Mouse (Mus musculus): ENCODE measurements at regions not wholly inside any gene's neighbourhood (a gene's known extent, or its start where the extent isn't known, plus 50 kb on each side); places are given as distances from the start of the nearest gene placed in this dataset.
"Not testable (repeated sequence)": the region's sequence is repeated elsewhere in the genome, so short reads cannot be mapped to it uniquely, and the experiment has no call there.

- DNase-seq (ENCODE audit: low spot score), result no peak
- no peak overlapping the region for H3K4me3 ChIP-seq (ENCODE audit: low read depth, low read length)
- H3K27ac ChIP-seq (ENCODE audit: low read depth, low read length), result no peak overlapping the region
- H3K9ac ChIP-seq (ENCODE audit: low read length), result no peak overlapping the region
- no peaks in the 10 kb centered on the region for H3K4me1 ChIP-seq (ENCODE audit: control insufficient read depth, insufficient read depth, low read length)
- H3K27me3 ChIP-seq (ENCODE audit: control insufficient read depth, insufficient read depth, low read length), result no peaks in the 10 kb centered on the region
- no peak overlapping the region for H3K4me2 ChIP-seq (ENCODE audit: low read depth)
- 69% methylated on average over 2 of the region's 2 CpGs for WGBS
- ATAC-seq (ENCODE audit: insufficient read depth, low FRiP score, low TSS enrichment), result no peak
- no peaks in the 10 kb centered on the region for H3K9me3 ChIP-seq (ENCODE audit: control insufficient read depth, low read length)
- H3K36me3 ChIP-seq (ENCODE audit: control insufficient read depth, insufficient read depth, low read length), result no peaks in the 10 kb centered on the region
Observed at GRCm38 (mm10) chr11:91213104-91213503, 364.3 kb downstream of the Kif2b start.

- WGBS, result 39% methylated on average over 7 of the region's 7 CpGs
- Histone ChIP-seq H3K27me3 (ENCODE audit: control insufficient read depth, insufficient read depth, low read length) (no peaks in the 10 kb centered on the region), H3K36me3 (ENCODE audit: control insufficient read depth, insufficient read depth, low read length) (no peaks in the 10 kb centered on the region), H3K27ac (ENCODE audit: low read depth, low read length) (no peak overlapping the region), H3K4me3 (ENCODE audit: low read depth, low read length) (no peak overlapping the region), H3K9ac (ENCODE audit: low read length) (no peak overlapping the region), H3K4me1 (ENCODE audit: control insufficient read depth, insufficient read depth, low read length) (no peaks in the 10 kb centered on the region), H3K9me3 (ENCODE audit: control insufficient read depth, low read length) (no peaks in the 10 kb centered on the region), H3K4me2 (ENCODE audit: low read depth) (no peak overlapping the region)
- DNase-seq (ENCODE audit: low spot score) (no peak), ATAC-seq (ENCODE audit: insufficient read depth, low FRiP score, low TSS enrichment) (no peak)
Observed at GRCm38 (mm10) chr11:91206470-91206869, 370.9 kb downstream of the Kif2b start.

- H3K9ac ChIP-seq (ENCODE audit: low read length), result no peak overlapping the region
- ATAC-seq (ENCODE audit: insufficient read depth, low FRiP score, low TSS enrichment) (no peak), DNase-seq (ENCODE audit: low spot score) (no peak)
- no peaks in the 10 kb centered on the region for H3K27me3 ChIP-seq (ENCODE audit: control insufficient read depth, insufficient read depth, low read length)
- H3K4me1 ChIP-seq (ENCODE audit: control insufficient read depth, insufficient read depth, low read length), result no peaks in the 10 kb centered on the region
- H3K4me2 ChIP-seq (ENCODE audit: low read depth), result no peak overlapping the region
- H3K4me3 ChIP-seq (ENCODE audit: low read depth, low read length), result no peak overlapping the region
- H3K27ac ChIP-seq (ENCODE audit: low read depth, low read length), result no peak overlapping the region
- WGBS, result 78% methylated on average over 7 of the region's 7 CpGs
- H3K9me3 ChIP-seq (ENCODE audit: control insufficient read depth, low read length), result no peaks in the 10 kb centered on the region
- H3K36me3 ChIP-seq (ENCODE audit: control insufficient read depth, insufficient read depth, low read length), result no peaks in the 10 kb centered on the region
Observed at GRCm38 (mm10) chr11:91204416-91204815, 372.9 kb downstream of the Kif2b start.

GRCm38 (mm10) chr11:91196841-91197240 lies 380.5 kb downstream of the Kif2b start:
- DNase-seq (ENCODE audit: low spot score), result no peak
- H3K27me3 ChIP-seq (ENCODE audit: control insufficient read depth, insufficient read depth, low read length), result no peaks in the 10 kb centered on the region
- no peaks in the 10 kb centered on the region for H3K9me3 ChIP-seq (ENCODE audit: control insufficient read depth, low read length)
- H3K4me1 ChIP-seq (ENCODE audit: control insufficient read depth, insufficient read depth, low read length), result no peaks in the 10 kb centered on the region
- no peak overlapping the region for H3K27ac ChIP-seq (ENCODE audit: low read depth, low read length)
- 11% methylated on average over 4 of the region's 4 CpGs for WGBS
- H3K36me3 ChIP-seq (ENCODE audit: control insufficient read depth, insufficient read depth, low read length), result no peaks in the 10 kb centered on the region
- no peak; the same call in 1 of the 2 replicates for ATAC-seq (ENCODE audit: insufficient read depth, low FRiP score, low TSS enrichment)
- no peak overlapping the region for H3K9ac ChIP-seq (ENCODE audit: low read length)
- no peak overlapping the region for H3K4me3 ChIP-seq (ENCODE audit: low read depth, low read length)
- no peak overlapping the region for H3K4me2 ChIP-seq (ENCODE audit: low read depth)

- Histone ChIP-seq H3K4me2 (ENCODE audit: low read depth) (no peak overlapping the region), H3K9me3 (ENCODE audit: control insufficient read depth, low read length) (no peaks in the 10 kb centered on the region), H3K4me3 (ENCODE audit: low read depth, low read length) (no peak overlapping the region), H3K9ac (ENCODE audit: low read length) (no peak overlapping the region), H3K27me3 (ENCODE audit: control insufficient read depth, insufficient read depth, low read length) (no peaks in the 10 kb centered on the region), H3K36me3 (ENCODE audit: control insufficient read depth, insufficient read depth, low read length) (no peaks in the 10 kb centered on the region), H3K27ac (ENCODE audit: low read depth, low read length) (no peak overlapping the region), H3K4me1 (ENCODE audit: control insufficient read depth, insufficient read depth, low read length) (no peaks in the 10 kb centered on the region)
- 32% methylated on average over 6 of the region's 6 CpGs for WGBS
- no peak for ATAC-seq (ENCODE audit: insufficient read depth, low FRiP score, low TSS enrichment)
- DNase-seq (ENCODE audit: low spot score), result no peak
Observed at GRCm38 (mm10) chr11:91196351-91196750, 381.0 kb downstream of the Kif2b start.

- H3K4me2 ChIP-seq (ENCODE audit: low read depth); H3K27me3 ChIP-seq (ENCODE audit: control insufficient read depth, insufficient read depth, low read length); H3K27ac ChIP-seq (ENCODE audit: low read depth, low read length); H3K4me3 ChIP-seq (ENCODE audit: low read depth, low read length); H3K9me3 ChIP-seq (ENCODE audit: control insufficient read depth, low read length); H3K9ac ChIP-seq (ENCODE audit: low read length); ATAC-seq (ENCODE audit: insufficient read depth, low FRiP score, low TSS enrichment); H3K36me3 ChIP-seq (ENCODE audit: control insufficient read depth, insufficient read depth, low read length); DNase-seq (ENCODE audit: low spot score); H3K4me1 ChIP-seq (ENCODE audit: control insufficient read depth, insufficient read depth, low read length): not testable (repeated sequence)
- 61% methylated on average over 2 of the region's 2 CpGs for WGBS
Observed at GRCm38 (mm10) chr11:91167336-91167735, 410.0 kb downstream of the Kif2b start.

- H3K4me1 ChIP-seq (ENCODE audit: control insufficient read depth, insufficient read depth, low read length), result 0 out of 2 replicates have a peak, but pooled peaks cover 2% of the 10 kb centered on the region
- no peak overlapping the region for H3K27ac ChIP-seq (ENCODE audit: low read depth, low read length)
- no peak overlapping the region for H3K4me3 ChIP-seq (ENCODE audit: low read depth, low read length)
- no peak overlapping the region for H3K4me2 ChIP-seq (ENCODE audit: low read depth)
- H3K27me3 ChIP-seq (ENCODE audit: control insufficient read depth, insufficient read depth, low read length), result no peaks in the 10 kb centered on the region
- no peak overlapping the region for H3K9ac ChIP-seq (ENCODE audit: low read length)
- H3K9me3 ChIP-seq (ENCODE audit: control insufficient read depth, low read length), result no peaks in the 10 kb centered on the region
- H3K36me3 ChIP-seq (ENCODE audit: control insufficient read depth, insufficient read depth, low read length), result no peaks in the 10 kb centered on the region
- DNase-seq (ENCODE audit: low spot score) (no peak), ATAC-seq (ENCODE audit: insufficient read depth, low FRiP score, low TSS enrichment) (no peak)
- WGBS, result 68% methylated on average over 9 of the region's 9 CpGs
Observed at GRCm38 (mm10) chr11:91133753-91134270, 443.5 kb downstream of the Kif2b start.

GRCm38 (mm10) chr11:91132771-91133380 lies 444.5 kb downstream of the Kif2b start:
- H3K27ac ChIP-seq (ENCODE audit: low read depth, low read length), result no peak overlapping the region
- H3K4me2 ChIP-seq (ENCODE audit: low read depth), result no peak overlapping the region
- 0 out of 2 replicates have a peak, but pooled peaks cover 2% of the 10 kb centered on the region for H3K4me1 ChIP-seq (ENCODE audit: control insufficient read depth, insufficient read depth, low read length)
- H3K36me3 ChIP-seq (ENCODE audit: control insufficient read depth, insufficient read depth, low read length), result no peaks in the 10 kb centered on the region
- no peaks in the 10 kb centered on the region for H3K9me3 ChIP-seq (ENCODE audit: control insufficient read depth, low read length)
- no peak overlapping the region for H3K9ac ChIP-seq (ENCODE audit: low read length)
- ATAC-seq (ENCODE audit: insufficient read depth, low FRiP score, low TSS enrichment), result no peak
- 53% methylated on average over 7 of the region's 7 CpGs for WGBS
- no peak overlapping the region for H3K4me3 ChIP-seq (ENCODE audit: low read depth, low read length)
- H3K27me3 ChIP-seq (ENCODE audit: control insufficient read depth, insufficient read depth, low read length), result no peaks in the 10 kb centered on the region
- no peak for DNase-seq (ENCODE audit: low spot score)

- 29% methylated on average over 6 of the region's 6 CpGs for WGBS
- Histone ChIP-seq H3K36me3 (ENCODE audit: control insufficient read depth, insufficient read depth, low read length) (no peaks in the 10 kb centered on the region), H3K27ac (ENCODE audit: low read depth, low read length) (no peak overlapping the region), H3K9me3 (ENCODE audit: control insufficient read depth, low read length) (no peaks in the 10 kb centered on the region), H3K4me3 (ENCODE audit: low read depth, low read length) (no peak overlapping the region), H3K27me3 (ENCODE audit: control insufficient read depth, insufficient read depth, low read length) (no peaks in the 10 kb centered on the region), H3K9ac (ENCODE audit: low read length) (no peak overlapping the region), H3K4me1 (ENCODE audit: control insufficient read depth, insufficient read depth, low read length) (0 out of 2 replicates have a peak, but pooled peaks cover 2% of the 10 kb centered on the region), H3K4me2 (ENCODE audit: low read depth) (no peak overlapping the region)
- ATAC-seq (ENCODE audit: insufficient read depth, low FRiP score, low TSS enrichment), result peak; percentile 36; the same call in 1 of the 2 replicates
- no peak for DNase-seq (ENCODE audit: low spot score)
Observed at GRCm38 (mm10) chr11:91131960-91132359, 443.8 kb upstream of the Tom1l1 start.
